Mouse (Mus musculus) fibroblast of lung, adult 2 months (primary cell): ENCODE measurements around the gene Ints7.
A peak's percentile ranks its signal among the peaks of the same experiment; 100 is the strongest.

ENCODE experiments used
- DNase-seq: peaks from one replicate; pipeline ENCODE4 v3.0.0-alpha.2; 2011; ENCODE audit warnings: low read depth

The Ints7 gene

GRCm38 (mm10) chr1:191632511-191633095, 57.2 kb downstream of the Ints7 start:
- no peak for DNase-seq

- no peak for DNase-seq
Measured at GRCm38 (mm10) chr1:191634116-191634515, 58.7 kb downstream of the Ints7 start.

- no peak for DNase-seq
Measured at GRCm38 (mm10) chr1:191638404-191638803, 63.0 kb downstream of the Ints7 start.

- no peak for DNase-seq
Measured at GRCm38 (mm10) chr1:191639200-191639807, 63.9 kb downstream of the Ints7 start.

- no peak for DNase-seq
Measured at GRCm38 (mm10) chr1:191640146-191640545, 64.7 kb downstream of the Ints7 start.

GRCm38 (mm10) chr1:191640848-191641247, 65.4 kb downstream of the Ints7 start:
- no peak for DNase-seq

GRCm38 (mm10) chr1:191641438-191641837, 66.0 kb downstream of the Ints7 start:
- no peak for DNase-seq

GRCm38 (mm10) chr1:191642903-191643302, 67.5 kb downstream of the Ints7 start:
- no peak for DNase-seq

- DNase-seq, result no peak
Measured at GRCm38 (mm10) chr1:191645921-191646320, 70.5 kb downstream of the Ints7 start.

GRCm38 (mm10) chr1:191647590-191647989, 72.2 kb downstream of the Ints7 start:
- no peak for DNase-seq

GRCm38 (mm10) chr1:191659441-191659840, 84.0 kb downstream of the Ints7 start:
- no peak for DNase-seq

- DNase-seq, result no peak
Measured at GRCm38 (mm10) chr1:191661019-191661796, 85.8 kb downstream of the Ints7 start.

- DNase-seq, result peak; percentile 59
Measured at GRCm38 (mm10) chr1:191662178-191662898, 86.9 kb downstream of the Ints7 start.

GRCm38 (mm10) chr1:191662899-191663500, 87.6 kb downstream of the Ints7 start:
- DNase-seq, result no peak

GRCm38 (mm10) chr1:191663603-191664002, 88.2 kb downstream of the Ints7 start:
- DNase-seq, result no peak

GRCm38 (mm10) chr1:191666351-191666750, 90.9 kb downstream of the Ints7 start:
- DNase-seq, result no peak

- no peak for DNase-seq
Measured at GRCm38 (mm10) chr1:191668030-191668429, 92.6 kb downstream of the Ints7 start.
